Mouse (Mus musculus) retina, adult 2 months (tissue): Measurements from ENCODE around the gene Pkd2.
"Not testable (repeated sequence)": the region's sequence is repeated elsewhere in the genome, so short reads cannot be mapped to it uniquely, and the experiment has no call there.

Experiments used
- DNase-seq: peaks from one replicate; pipeline ENCODE4 v3.0.0-alpha.2; 2012; ENCODE audit warnings: low read depth, low spot score

Pkd2 gene

GRCm38 (mm10) chr5:104458832-104459705, at the start of gene Pkd2:
Gene Pkd2 (plus strand): TSS chr5:104459450.
- no peak for DNase-seq

- DNase-seq = no peak
Measured at GRCm38 (mm10) chr5:104415999-104416398, 43.3 kb upstream of the Pkd2 start.

DNA sequence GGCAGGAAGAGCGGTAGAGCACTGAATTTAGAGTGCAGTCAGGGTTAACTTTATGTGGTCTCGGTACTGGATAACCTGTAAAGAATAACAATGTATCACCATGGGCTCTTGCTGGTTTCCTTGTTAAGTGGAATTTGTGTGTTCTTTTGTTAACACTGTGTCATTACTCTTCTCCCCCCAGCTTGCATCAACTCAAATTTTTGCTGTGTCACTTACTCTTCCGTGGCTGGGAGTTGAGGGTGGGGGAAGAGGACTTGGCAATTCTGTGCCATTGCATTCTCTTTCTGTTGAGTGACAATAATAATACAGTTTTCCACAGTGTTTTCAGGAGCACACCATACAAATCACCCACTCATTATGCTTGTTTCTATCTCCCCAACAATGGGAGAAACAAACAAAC, 42.2 kb upstream of the Pkd2 start:
- DNase-seq = no peak

DNA sequence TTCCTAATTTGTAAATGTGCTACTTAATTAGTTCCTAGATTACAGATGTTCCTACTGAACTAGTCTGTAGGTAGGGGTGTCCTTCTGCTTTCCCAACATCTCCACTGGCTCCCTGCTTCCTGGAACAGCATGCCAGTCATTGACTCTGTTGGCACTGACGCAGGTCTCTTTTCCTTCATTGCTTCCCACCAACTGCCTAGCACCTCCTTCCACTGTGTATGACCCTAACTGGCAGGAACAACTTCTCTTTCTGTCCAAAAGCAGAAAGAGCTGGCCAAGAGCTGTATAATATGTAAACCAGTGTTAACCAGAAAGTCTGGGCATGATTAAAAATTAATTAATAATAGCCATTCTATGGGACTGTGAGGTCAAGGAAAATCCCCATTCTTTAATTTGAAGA, 41.5 kb upstream of the Pkd2 start:
- DNase-seq = no peak

DNA sequence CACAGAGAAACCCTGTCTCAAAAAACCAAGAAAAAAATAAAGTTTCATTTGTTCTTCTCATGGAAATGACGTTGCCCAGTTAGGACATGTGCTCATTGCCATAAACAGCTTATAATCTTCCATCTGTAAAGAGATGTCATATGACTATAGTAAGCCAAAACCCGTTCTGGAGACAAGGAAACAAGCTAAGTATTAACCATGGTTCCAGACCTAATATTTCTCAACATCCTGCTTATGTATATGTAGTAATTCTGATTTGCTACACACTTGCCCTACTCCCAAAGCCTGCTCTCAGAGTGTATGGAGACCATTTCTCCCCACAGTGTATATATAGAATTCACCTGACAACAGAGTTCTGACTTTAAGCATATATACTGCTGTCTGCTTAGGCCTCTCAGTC, 37.2 kb upstream of the Pkd2 start:
- DNase-seq = no peak

DNA sequence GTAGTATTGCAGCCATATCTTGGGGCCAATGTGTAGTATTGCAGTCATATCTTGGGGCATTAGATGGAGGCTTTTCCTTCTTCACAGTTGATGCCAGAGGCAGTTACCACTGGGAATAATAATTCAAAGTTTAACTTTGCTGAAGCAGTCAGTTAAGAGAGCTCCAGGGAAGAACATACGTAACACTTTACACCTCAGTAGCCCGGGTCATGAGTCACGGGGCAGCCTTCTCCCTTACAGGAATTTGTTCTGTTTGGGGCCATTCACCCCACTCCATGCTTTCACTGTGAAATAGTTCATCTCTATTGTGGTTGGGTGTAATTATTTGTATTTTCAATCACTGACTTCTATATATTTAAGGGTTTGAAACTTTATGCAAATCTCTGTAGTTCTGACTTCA, 35.4 kb upstream of the Pkd2 start:
- DNase-seq = no peak

- DNase-seq = no peak
Measured at GRCm38 (mm10) chr5:104425949-104426348, 33.3 kb upstream of the Pkd2 start.

DNA sequence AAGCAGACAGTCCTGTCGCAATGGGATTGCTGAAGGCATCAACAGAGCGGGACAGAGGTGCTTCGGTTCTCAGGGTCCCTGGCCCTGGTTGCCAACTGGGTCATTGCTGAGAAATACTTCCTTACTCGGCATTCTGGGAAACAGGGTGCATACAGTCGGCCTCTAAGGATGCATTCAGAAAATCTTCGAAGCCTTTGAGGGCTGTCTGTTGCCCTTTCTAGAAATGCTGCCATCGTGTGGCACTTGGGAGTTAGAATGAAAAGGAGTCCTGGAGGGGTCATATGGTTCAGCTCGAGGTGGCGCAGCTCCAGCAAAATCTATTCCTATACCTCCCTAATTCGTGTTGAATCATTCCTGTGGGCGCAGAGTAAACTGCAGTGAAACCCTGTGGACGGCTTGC, 26.4 kb upstream of the Pkd2 start:
- DNase-seq = no peak

GRCm38 (mm10) chr5:104433968-104434565, 25.2 kb upstream of the Pkd2 start:
- no peak for DNase-seq

- no peak for DNase-seq
Measured at GRCm38 (mm10) chr5:104434835-104435301, 24.4 kb upstream of the Pkd2 start, which contains the start of gene Spp1. Gene Spp1 (plus strand): TSS chr5:104435118.

- no peak for DNase-seq
Measured at GRCm38 (mm10) chr5:104436406-104437076, 22.7 kb upstream of the Pkd2 start.

GRCm38 (mm10) chr5:104442396-104442795, 16.9 kb upstream of the Pkd2 start:
- no peak for DNase-seq

DNA sequence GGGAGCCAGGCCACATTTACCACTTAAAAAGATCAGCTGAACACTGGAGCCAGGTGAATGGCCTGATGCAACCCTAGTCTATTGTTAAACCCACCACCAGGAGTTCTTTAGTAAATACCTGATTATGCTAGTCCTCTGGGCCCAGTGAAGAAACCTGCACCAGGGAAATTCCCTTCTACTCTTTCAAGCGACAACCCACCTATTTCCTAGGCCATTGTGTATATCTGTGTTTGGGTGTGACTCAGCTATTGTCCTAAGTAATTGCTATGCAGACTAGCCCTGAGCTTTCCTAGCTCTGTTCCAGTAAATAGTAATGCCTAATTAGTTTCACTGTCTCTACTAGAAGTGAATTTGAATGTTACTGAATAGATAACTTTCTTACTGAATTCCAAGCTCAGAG, 16.4 kb upstream of the Pkd2 start:
- no peak for DNase-seq

GRCm38 (mm10) chr5:104446156-104446555, 13.1 kb upstream of the Pkd2 start:
- no peak for DNase-seq

DNA sequence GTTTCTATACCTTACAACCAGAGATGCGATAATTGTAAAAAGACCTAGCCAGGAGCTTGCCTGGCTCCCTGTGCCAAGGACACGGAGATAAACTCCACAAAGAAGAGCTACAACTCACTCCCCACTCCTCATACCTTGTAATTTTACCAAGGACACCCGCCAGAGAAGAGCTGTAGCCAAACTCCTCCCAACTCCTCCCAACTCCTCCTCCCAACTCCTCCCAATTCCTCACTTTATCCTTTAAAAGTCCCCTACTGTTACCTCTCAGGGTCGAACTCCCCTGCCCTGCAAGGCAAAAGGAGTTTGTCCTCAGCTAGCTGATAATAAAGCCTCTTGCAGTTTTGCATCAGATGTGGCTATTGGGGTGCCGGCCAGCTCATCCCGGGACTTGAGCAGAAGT, 10.9 kb upstream of the Pkd2 start:
- not testable (repeated sequence) for DNase-seq

DNA sequence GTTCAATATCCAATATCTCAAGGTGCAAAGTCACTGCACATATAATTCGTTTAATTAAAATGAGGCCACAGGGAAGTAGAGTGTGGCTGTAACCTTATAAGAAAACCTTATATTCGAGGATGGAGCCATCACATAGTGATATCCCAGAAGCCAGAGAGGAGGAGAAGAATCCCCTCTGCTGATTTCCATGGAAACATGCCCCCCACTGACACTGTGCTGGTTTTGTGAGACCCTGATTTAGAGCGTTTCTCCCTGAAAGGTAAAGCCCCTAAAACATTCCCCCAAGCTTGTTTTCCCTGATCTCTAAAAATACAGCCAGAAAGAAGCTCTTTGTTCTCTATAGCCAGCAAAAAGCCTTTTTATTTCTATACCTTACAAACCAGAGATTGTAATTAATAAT, 9.8 kb upstream of the Pkd2 start:
- no peak for DNase-seq

- no peak for DNase-seq
Measured at GRCm38 (mm10) chr5:104453075-104453474, 6.2 kb upstream of the Pkd2 start.

- DNase-seq = no peak
Measured at GRCm38 (mm10) chr5:104454564-104454963, 4.7 kb upstream of the Pkd2 start.

GRCm38 (mm10) chr5:104459706-104460455, 631 bp downstream of the Pkd2 start:
- DNase-seq = no peak

- DNase-seq = no peak
Measured at GRCm38 (mm10) chr5:104460456-104460838, 1.2 kb downstream of the Pkd2 start.

DNA sequence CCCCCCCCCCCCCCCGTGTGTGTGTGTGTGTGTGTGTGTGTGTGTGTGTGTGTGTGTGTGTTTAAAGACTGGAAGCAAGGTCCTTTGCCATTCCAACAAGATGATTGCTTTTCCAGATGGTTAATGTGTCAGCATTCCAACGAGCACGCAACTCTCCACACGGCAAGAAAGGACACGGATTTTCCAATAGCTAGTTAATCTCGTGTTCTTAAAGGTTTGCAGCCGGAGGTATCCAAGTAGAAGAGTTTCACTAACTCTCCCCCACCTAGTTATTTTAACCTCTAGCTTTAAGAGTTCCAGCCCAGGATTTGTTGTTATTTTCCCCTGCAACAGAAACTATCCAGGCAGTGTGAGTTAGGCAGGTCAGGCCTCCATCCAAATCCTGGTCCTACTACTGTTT, 1.6 kb downstream of the Pkd2 start:
- DNase-seq = no peak

- no peak for DNase-seq
Measured at GRCm38 (mm10) chr5:104465279-104465678, 6.0 kb downstream of the Pkd2 start.
